20 mouse cellular contexts compared by ENCODE assay signal in genomic region chr19:28616487-28616886, GRCm38 (mm10).
"Had no signal": no experiment of that assay in that cellular context is flagged by ENCODE, and none has a peak within 500 bp of the region (broad histone marks: within the 10 kb centered on the region; RNA-seq: fewer than 3 reads in every experiment).

No protein-coding gene starts in this region.

- H3K27ac ChIP-seq: lung, embryonic 15.5 days; midbrain, embryonic 13.5 days; neural tube, embryonic 13.5 days; neural tube, embryonic 15.5 days had no signal

- H3K9me3 ChIP-seq: lung, embryonic 15.5 days; midbrain, embryonic 13.5 days; neural tube, embryonic 13.5 days; neural tube, embryonic 15.5 days had no signal

- H3K4me3 ChIP-seq: lung, embryonic 15.5 days; midbrain, embryonic 13.5 days; myocyte; neural tube, embryonic 13.5 days; neural tube, embryonic 15.5 days had no signal

- H3K36me3 ChIP-seq: lung, embryonic 15.5 days; midbrain, embryonic 13.5 days; neural tube, embryonic 13.5 days; neural tube, embryonic 15.5 days had no signal

- H3K27me3 ChIP-seq: lung, embryonic 15.5 days; neural tube, embryonic 13.5 days; neural tube, embryonic 15.5 days had no signal

- ATAC-seq: liver, postnatal 0 days; lung, postnatal 0 days; midbrain, embryonic 16.5 days had no signal

- H3K4me1 ChIP-seq: lung, embryonic 15.5 days; neural tube, embryonic 13.5 days; neural tube, embryonic 15.5 days had no signal

- H3K4me2 ChIP-seq: lung, embryonic 15.5 days; midbrain, embryonic 11.5 days; midbrain, embryonic 13.5 days; neural tube, embryonic 13.5 days; neural tube, embryonic 15.5 days had no signal

- DNase-seq: liver, postnatal 0 days; lung, adult 2 months; lung, postnatal 14 days; lung, postnatal 4 days; retina, postnatal 1 day; right cerebral cortex, adult 18-20 months; right cerebral cortex, postnatal 25 days; right cerebral cortex, postnatal 4 days; spleen, adult 18-20 months; thymus, adult 18-20 months; thymus, postnatal 14 days; thymus, postnatal 36 days had no signal

- H3K9ac ChIP-seq: liver, postnatal 0 days; lung, embryonic 15.5 days; midbrain, embryonic 13.5 days; neural tube, embryonic 13.5 days; neural tube, embryonic 15.5 days had no signal
